Mouse (Mus musculus): ENCODE data around the gene Slc2a4. TPM values are rescaled to one million over a fixed set of nuclear protein-coding genes. Genes with fewer than 3 reads are reported as not detected.
"Not testable (repeated sequence)": the region's sequence is repeated elsewhere in the genome, so short reads cannot be mapped to it uniquely, and the experiment has no call there.

The Slc2a4 gene
- polyA plus RNA-seq, 1 experiment from 2014 or later: 9.3 TPM

GRCm38 (mm10) chr11:69966860-69967517 lies 19.0 kb upstream of the Slc2a4 start:
- Histone ChIP-seq H3K36me3 (ENCODE audit: poor library complexity, severe bottlenecking) (peaks cover 35% of the 10 kb centered on the region), H3K4me1 (peaks cover 10% of the 10 kb centered on the region), H3K9me3 (replicated peaks) (no peaks in the 10 kb centered on the region), H3K9ac (peak overlapping the region; percentile 53), H3K27ac (no peak overlapping the region), H3K27me3 (peaks cover 67% of the 10 kb centered on the region), H3K4me2 (peak overlapping the region; percentile 52), H3K4me3 (peak overlapping the region; percentile 31)
- no peak for ATAC-seq
- 38% methylated on average over 17 of the region's 17 CpGs for WGBS

GRCm38 (mm10) chr11:69966006-69966859 lies 18.2 kb upstream of the Slc2a4 start:
- peaks cover 74% of the 10 kb centered on the region for H3K27me3 ChIP-seq
- peaks cover 10% of the 10 kb centered on the region for H3K4me1 ChIP-seq
- H3K36me3 ChIP-seq (ENCODE audit: poor library complexity, severe bottlenecking): peaks cover 30% of the 10 kb centered on the region
- 1% methylated on average over 55 of the region's 59 CpGs for WGBS
- peak overlapping the region; percentile 52 for H3K4me2 ChIP-seq
- peak overlapping the region; percentile 31 for H3K4me3 ChIP-seq
- ATAC-seq: no peak
- no peaks in the 10 kb centered on the region for H3K9me3 ChIP-seq (replicated peaks)
- H3K27ac ChIP-seq: no peak overlapping the region
- peak overlapping the region; percentile 53 for H3K9ac ChIP-seq

GRCm38 (mm10) chr11:69965271-69966005 lies 17.4 kb upstream of the Slc2a4 start:
- Histone ChIP-seq H3K4me2 (peak overlapping the region; percentile 52), H3K36me3 (ENCODE audit: poor library complexity, severe bottlenecking) (peaks cover 27% of the 10 kb centered on the region), H3K27ac (no peak overlapping the region), H3K4me3 (peak overlapping the region; percentile 31), H3K4me1 (peaks cover 10% of the 10 kb centered on the region), H3K27me3 (peaks cover 82% of the 10 kb centered on the region), H3K9me3 (replicated peaks) (no peaks in the 10 kb centered on the region), H3K9ac (no peak overlapping the region)
- ATAC-seq: no peak
- 3% methylated on average over 49 of the region's 49 CpGs for WGBS

- Histone ChIP-seq H3K4me3 (peak within 1 kb of the TSS; percentile 9; the same call in 1 of the 2 replicates), H3K4me2 (peak within 1 kb of the TSS; percentile 23), H3K27ac (no peak within 1 kb of the TSS), H3K27me3 (peaks cover 82% of the 10 kb centered on the region), H3K4me1 (peaks cover 10% of the 10 kb centered on the region), H3K9me3 (replicated peaks) (no peaks in the 10 kb centered on the region), H3K9ac (no peak within 1 kb of the TSS), H3K36me3 (ENCODE audit: poor library complexity, severe bottlenecking) (peaks cover 20% of the 10 kb centered on the region)
- 10% methylated on average over 24 of the region's 24 CpGs for WGBS
- ATAC-seq: no peak
Measured at GRCm38 (mm10) chr11:69964650-69965270, 16.8 kb upstream of the Slc2a4 start, which contains the start of gene Cldn7. TSS of gene Cldn7 (plus strand) at chr11:69964779.

- Histone ChIP-seq H3K27me3 (peaks cover 66% of the 10 kb centered on the region), H3K4me3 (no peak overlapping the region), H3K4me1 (peaks cover 10% of the 10 kb centered on the region), H3K9me3 (replicated peaks) (no peaks in the 10 kb centered on the region), H3K27ac (no peak overlapping the region), H3K9ac (no peak overlapping the region), H3K36me3 (ENCODE audit: poor library complexity, severe bottlenecking) (no peaks in the 10 kb centered on the region), H3K4me2 (no peak overlapping the region)
- WGBS: 44% methylated on average over 5 of the region's 5 CpGs
- ATAC-seq: no peak
Measured at GRCm38 (mm10) chr11:69961841-69962240, 13.9 kb upstream of the Slc2a4 start.

- Histone ChIP-seq H3K4me3 (no peak overlapping the region), H3K4me2 (no peak overlapping the region), H3K9ac (no peak overlapping the region), H3K9me3 (replicated peaks) (no peaks in the 10 kb centered on the region), H3K36me3 (ENCODE audit: poor library complexity, severe bottlenecking) (no peaks in the 10 kb centered on the region), H3K4me1 (no peaks in the 10 kb centered on the region), H3K27me3 (peaks cover 54% of the 10 kb centered on the region), H3K27ac (no peak overlapping the region)
- 21% methylated on average over 5 of the region's 5 CpGs for WGBS
- no peak for ATAC-seq
Measured at GRCm38 (mm10) chr11:69960616-69961015, 12.6 kb upstream of the Slc2a4 start.

GRCm38 (mm10) chr11:69956218-69956617 lies 8.2 kb upstream of the Slc2a4 start:
- Histone ChIP-seq H3K4me2 (no peak overlapping the region), H3K9me3 (replicated peaks) (no peaks in the 10 kb centered on the region), H3K4me1 (no peaks in the 10 kb centered on the region), H3K4me3 (no peak overlapping the region), H3K36me3 (ENCODE audit: poor library complexity, severe bottlenecking) (no peaks in the 10 kb centered on the region), H3K27me3 (peaks cover 11% of the 10 kb centered on the region), H3K9ac (no peak overlapping the region), H3K27ac (no peak overlapping the region)
- WGBS: 74% methylated on average over 1 of the region's 1 CpGs
- ATAC-seq: no peak

GRCm38 (mm10) chr11:69955618-69956017 lies 7.6 kb upstream of the Slc2a4 start:
- not testable (repeated sequence) for ATAC-seq
- 83% methylated on average over 4 of the region's 4 CpGs for whole genome bisulfite sequencing

GRCm38 (mm10) chr11:69953267-69953915 lies 5.4 kb upstream of the Slc2a4 start:
- Histone ChIP-seq H3K36me3 (ENCODE audit: poor library complexity, severe bottlenecking) (no peaks in the 10 kb centered on the region), H3K9ac (no peak overlapping the region), H3K9me3 (replicated peaks) (no peaks in the 10 kb centered on the region), H3K4me2 (no peak overlapping the region), H3K27me3 (peaks cover 2% of the 10 kb centered on the region; the same call in 1 of the 2 replicates), H3K4me1 (peaks cover 5% of the 10 kb centered on the region), H3K27ac (no peak overlapping the region), H3K4me3 (no peak overlapping the region)
- no peak for ATAC-seq
- 70% methylated on average over 11 of the region's 11 CpGs for WGBS

More at GRCm38 (mm10) chr11:69955618-69956017, 7.6 kb upstream of the Slc2a4 start:
- not testable (repeated sequence) for H3K27me3 ChIP-seq; H3K27ac ChIP-seq; H3K4me3 ChIP-seq; H3K4me1 ChIP-seq; H3K4me2 ChIP-seq; H3K36me3 ChIP-seq (ENCODE audit: poor library complexity, severe bottlenecking); H3K9ac ChIP-seq; H3K9me3 ChIP-seq (replicated peaks)

- peaks cover 2% of the 10 kb centered on the region; the same call in 1 of the 2 replicates for H3K27me3 ChIP-seq
- 55% methylated on average over 1 of the region's 1 CpGs for WGBS
- no peak for ATAC-seq
- no peak overlapping the region for H3K9ac ChIP-seq
- no peak overlapping the region for H3K4me2 ChIP-seq
- peaks cover 12% of the 10 kb centered on the region for H3K4me1 ChIP-seq
- no peaks in the 10 kb centered on the region for H3K36me3 ChIP-seq (ENCODE audit: poor library complexity, severe bottlenecking)
- H3K9me3 ChIP-seq (replicated peaks): no peaks in the 10 kb centered on the region
- H3K27ac ChIP-seq: no peak overlapping the region
- H3K4me3 ChIP-seq: no peak overlapping the region
Measured at GRCm38 (mm10) chr11:69952274-69952673, 4.3 kb upstream of the Slc2a4 start.

- H3K27ac ChIP-seq: no peak overlapping the region
- WGBS: 45% methylated on average over 4 of the region's 4 CpGs
- H3K36me3 ChIP-seq (ENCODE audit: poor library complexity, severe bottlenecking): no peaks in the 10 kb centered on the region
- H3K9me3 ChIP-seq (replicated peaks): no peaks in the 10 kb centered on the region
- peaks cover 20% of the 10 kb centered on the region for H3K4me1 ChIP-seq
- no peak for ATAC-seq
- no peak overlapping the region for H3K9ac ChIP-seq
- H3K4me3 ChIP-seq: no peak overlapping the region
- peaks cover 2% of the 10 kb centered on the region; the same call in 1 of the 2 replicates for H3K27me3 ChIP-seq
- no peak overlapping the region for H3K4me2 ChIP-seq
Measured at GRCm38 (mm10) chr11:69950807-69951459, 2.9 kb upstream of the Slc2a4 start.

Measured in forebrain, embryonic 13.5 days (tissue).